Mouse (Mus musculus) MEL (cell line): ENCODE results near the gene Lrrc20.
A peak's percentile ranks its signal among the peaks of the same experiment; 100 is the strongest.

ENCODE experiments used
- BHLHE40 ChIP-seq: IDR thresholded peaks from 2 replicates; pipeline ENCODE4 v1.6.1; 2012; ENCODE audit warnings: low read depth, mild to moderate bottlenecking, inconsistent platforms, low read length, improper control_type of control experiment, borderline replicate concordance
- CHD2 ChIP-seq: IDR thresholded peaks from 2 replicates; pipeline ENCODE4 v1.6.1; 2011; ENCODE audit warnings: low read length, improper control_type of control experiment
- CTCF ChIP-seq, 3 experiments: IDR thresholded peaks in 2 of 3; conservative IDR thresholded peaks in 1 of 3; 2 replicates each; pipeline ENCODE4 v1.5.1; 2011 to 2012; ENCODE audit warnings: low read length in 3 of 3, low read depth in 2 of 3, mild to moderate bottlenecking in 2 of 3, improper control_type of control experiment in 1 of 3, inconsistent platforms in 1 of 3, mixed read lengths in 1 of 3, moderate library complexity in 1 of 3; ENCODE audit not compliant: control insufficient read depth in 1 of 3, insufficient read depth in 1 of 3, poor library complexity in 1 of 3, severe bottlenecking in 1 of 3
- GATA1 ChIP-seq: IDR thresholded peaks from 2 replicates; pipeline ENCODE4 v1.6.1; 2011; ENCODE audit warnings: low read depth, low read length, improper control_type of control experiment
- KAT2A ChIP-seq: conservative IDR thresholded peaks from 2 replicates; pipeline ENCODE4 v1.6.1; 2012; ENCODE audit warnings: low read depth, low read length, improper control_type of control experiment, inconsistent platforms
- MAFK ChIP-seq: IDR thresholded peaks from 2 replicates; pipeline ENCODE4 v1.6.1; 2011; ENCODE audit warnings: low read depth, mild to moderate bottlenecking, low read length, improper control_type of control experiment, borderline replicate concordance
- MAZ ChIP-seq: IDR thresholded peaks from 2 replicates; pipeline ENCODE4 v1.6.1; 2012; ENCODE audit warnings: low read depth, mild to moderate bottlenecking, inconsistent platforms, low read length, improper control_type of control experiment
- MEF2A ChIP-seq: IDR thresholded peaks from 2 replicates; pipeline ENCODE4 v1.6.1; 2014; ENCODE audit warnings: low read depth, mild to moderate bottlenecking, inconsistent platforms, low read length, improper control_type of control experiment; ENCODE audit not compliant: poor library complexity, insufficient replicate concordance, severe bottlenecking; ENCODE audit errors: extremely low read depth
- NELFE ChIP-seq: IDR thresholded peaks from 2 replicates; pipeline ENCODE4 v1.6.1; 2011; ENCODE audit warnings: low read depth, low read length, improper control_type of control experiment
- POLR2A ChIP-seq, 2 experiments: IDR thresholded peaks; 2 replicates each; pipeline ENCODE4 v1.6.1; 2011 to 2012; ENCODE audit warnings: low read length in 2 of 2, mild to moderate bottlenecking in 2 of 2, control low read depth in 1 of 2, improper control_type of control experiment in 1 of 2, low read depth in 1 of 2, moderate library complexity in 1 of 2; ENCODE audit not compliant: control insufficient read depth in 1 of 2, insufficient read depth in 1 of 2, poor library complexity in 1 of 2
- RAD21 ChIP-seq: IDR thresholded peaks from 2 replicates; pipeline ENCODE4 v1.6.1; 2011; ENCODE audit warnings: mild to moderate bottlenecking, low read depth, low read length, improper control_type of control experiment
- TCF12 ChIP-seq: IDR thresholded peaks from 2 replicates; pipeline ENCODE4 v1.6.1; 2014; ENCODE audit warnings: low read depth, mild to moderate bottlenecking, inconsistent platforms, low read length, improper control_type of control experiment, moderate library complexity
- USF1 ChIP-seq: IDR thresholded peaks from 2 replicates; pipeline ENCODE4 v1.6.1; 2014; ENCODE audit warnings: low read depth, mild to moderate bottlenecking, inconsistent platforms, low read length, improper control_type of control experiment, moderate library complexity

GRCm38 (mm10) chr10:61618528-61618927 is 142.9 kb downstream of the Lrrc20 start:
- no peak for TF ChIP-seq POLR2A (IDR thresholded peaks at IDR 0.05; ENCODE audit: control insufficient read depth in 1 of 2, insufficient read depth in 1 of 2, low read depth in 1 of 2, low read length in 2 of 2, poor library complexity in 1 of 2)
- TF ChIP-seq BHLHE40 = no peak
- TF ChIP-seq MAFK = no peak
- TF ChIP-seq CTCF (IDR thresholded peaks at IDR 0.05 in 2 of 3, conservative IDR thresholded peaks at IDR 0.05 in 1 of 3; ENCODE audit: control insufficient read depth in 1 of 3, insufficient read depth in 1 of 3, low read depth in 2 of 3, low read length in 3 of 3, poor library complexity in 1 of 3, severe bottlenecking in 1 of 3) = peak in 1 of 3 experiments; percentile 27; a peak in 3 of 6 replicates
- TF ChIP-seq CHD2 = no peak
- TF ChIP-seq NELFE = no peak
- no peak for TF ChIP-seq MEF2A
- TF ChIP-seq USF1 = no peak
- TF ChIP-seq TCF12 = no peak
- no peak; the same call in 1 of the 2 replicates for TF ChIP-seq RAD21
- TF ChIP-seq GATA1 = no peak
- TF ChIP-seq KAT2A = no peak
- TF ChIP-seq MAZ = no peak
